Mouse (Mus musculus) forebrain, embryonic 16.5 days (tissue): ENCODE results near the gene Retreg3. TPM values are rescaled to one million over a fixed set of nuclear protein-coding genes. Genes with fewer than 3 reads are reported as not detected.
A peak's percentile ranks its signal among the peaks of the same experiment; 100 is the strongest.

Experiments used
- ATAC-seq: fragments of 200-750 bp; cut with Nextera tagmentation; 2 replicates; pipeline ENCODE4 v1.8.0; 2017; ENCODE audit warnings: mild to moderate bottlenecking, moderate library complexity
- H3K27ac ChIP-seq: fragments of 300-500 bp; sonication (generic); 2 replicates; pipeline ENCODE4 v1.5.1; 2014; ENCODE audit warnings: low read length, control low read depth
- H3K27me3 ChIP-seq: fragments of 300-500 bp; sonication (generic); replicated peaks from 2 replicates; pipeline ENCODE4 v1.6.1; 2014; ENCODE audit warnings: low read length; ENCODE audit not compliant: control insufficient read depth, insufficient read depth
- H3K36me3 ChIP-seq: fragments of 300-500 bp; sonication (generic); 2 replicates; pipeline ENCODE4 v1.6.1; 2014; ENCODE audit not compliant: control insufficient read depth, insufficient read depth
- H3K4me1 ChIP-seq: fragments of 300-500 bp; sonication (generic); replicated peaks from 2 replicates; pipeline ENCODE4 v1.6.1; 2014; ENCODE audit warnings: low read length; ENCODE audit not compliant: control insufficient read depth, insufficient read depth
- H3K4me2 ChIP-seq: fragments of 300-500 bp; sonication (generic); 2 replicates; pipeline ENCODE4 v1.6.1; 2014; ENCODE audit warnings: mild to moderate bottlenecking, low read length, control low read depth
- H3K4me3 ChIP-seq: fragments of 300-500 bp; sonication (generic); replicated peaks from 2 replicates; pipeline ENCODE4 v1.5.1; 2014; ENCODE audit warnings: mild to moderate bottlenecking, low read length, control low read depth
- H3K9ac ChIP-seq: fragments of 300-500 bp; sonication (generic); replicated peaks from 2 replicates; pipeline ENCODE4 v1.6.1; 2014; ENCODE audit warnings: low read depth, low read length, control low read depth
- H3K9me3 ChIP-seq: fragments of 300-500 bp; sonication (generic); 2 replicates; pipeline ENCODE4 v1.6.1; 2016; ENCODE audit warnings: low read length; ENCODE audit not compliant: control insufficient read depth
- WGBS: fragments of 180-500 bp; shearing (Covaris S2); extraction: QIAGEN DNeasy Blood & Tissue Kit; methylation state at CpG from one replicate; pipeline ENCODE4 v1.1.7; 2014; 5-methylcytosine and 5-hydroxymethylcytosine counted together
- polyA plus RNA-seq: library from polyadenylated mRNA; unstranded; fragments of >200 nt; fragmentation: Nextera tagmentation; extraction: Ambion mirVana; gene quantifications from 2 replicates; pipeline ENCODE4 v1.2.1, GENCODE M21; 2015

The Retreg3 gene
- polyA plus RNA-seq, 1 experiment from 2014 or later, result 25.2 TPM

DNA sequence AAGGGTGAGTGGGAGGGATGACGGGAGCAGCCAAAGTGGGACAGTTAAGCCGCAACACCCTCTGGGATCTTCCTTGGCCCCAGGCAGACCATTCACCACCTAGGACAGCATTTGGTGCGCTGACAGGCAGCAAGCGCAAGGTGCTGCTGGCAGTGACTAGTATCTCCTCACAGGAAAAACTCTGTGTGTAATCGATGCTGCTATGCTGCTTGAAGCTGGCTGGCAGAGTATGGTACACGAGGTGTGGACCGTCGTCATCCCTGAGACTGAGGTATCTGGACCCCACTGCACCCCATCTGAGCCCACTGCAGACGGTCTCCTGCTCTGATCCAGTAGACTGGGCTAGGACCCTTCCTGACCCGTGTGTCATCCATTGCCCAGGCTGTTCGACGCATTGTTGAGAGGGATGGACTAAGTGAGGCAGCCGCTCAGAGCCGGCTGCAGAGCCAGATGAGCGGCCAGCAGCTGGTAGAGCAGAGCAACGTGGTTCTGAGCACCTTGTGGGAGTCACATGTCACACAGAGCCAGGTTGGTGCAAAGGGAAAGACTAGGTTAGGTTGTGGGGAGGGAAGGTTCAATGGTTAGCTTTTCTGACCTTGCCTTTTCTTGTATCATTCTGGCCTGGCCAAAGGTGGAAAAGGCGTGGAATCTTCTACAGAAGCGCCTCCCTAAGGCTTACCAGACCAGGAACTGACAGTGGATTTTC is 33.9 kb downstream of the Retreg3 start:
- H3K9me3 ChIP-seq, result no peaks in the 10 kb centered on the region
- H3K27ac ChIP-seq, result no peak overlapping the region; the same call in 1 of the 2 replicates
- peaks cover 14% of the 10 kb centered on the region for H3K36me3 ChIP-seq
- no peak overlapping the region for H3K4me3 ChIP-seq
- no peak for ATAC-seq
- no peak overlapping the region for H3K9ac ChIP-seq
- peaks cover 3% of the 10 kb centered on the region for H3K27me3 ChIP-seq
- no peak overlapping the region for H3K4me2 ChIP-seq
- 93% methylated on average over 18 of the region's 18 CpGs for WGBS
- H3K4me1 ChIP-seq, result peaks cover 38% of the 10 kb centered on the region

- Histone ChIP-seq H3K4me2 (no peak overlapping the region), H3K9me3 (no peaks in the 10 kb centered on the region), H3K27ac (no peak overlapping the region), H3K9ac (no peak overlapping the region), H3K4me3 (no peak overlapping the region), H3K27me3 (peaks cover 13% of the 10 kb centered on the region), H3K36me3 (peaks cover 4% of the 10 kb centered on the region; the same call in 1 of the 2 replicates), H3K4me1 (peaks cover 38% of the 10 kb centered on the region)
- no peak for ATAC-seq
- WGBS, result 90% methylated on average over 12 of the region's 12 CpGs
Measured at GRCm38 (mm10) chr11:101084811-101085210, 34.9 kb downstream of the Retreg3 start.

DNA sequence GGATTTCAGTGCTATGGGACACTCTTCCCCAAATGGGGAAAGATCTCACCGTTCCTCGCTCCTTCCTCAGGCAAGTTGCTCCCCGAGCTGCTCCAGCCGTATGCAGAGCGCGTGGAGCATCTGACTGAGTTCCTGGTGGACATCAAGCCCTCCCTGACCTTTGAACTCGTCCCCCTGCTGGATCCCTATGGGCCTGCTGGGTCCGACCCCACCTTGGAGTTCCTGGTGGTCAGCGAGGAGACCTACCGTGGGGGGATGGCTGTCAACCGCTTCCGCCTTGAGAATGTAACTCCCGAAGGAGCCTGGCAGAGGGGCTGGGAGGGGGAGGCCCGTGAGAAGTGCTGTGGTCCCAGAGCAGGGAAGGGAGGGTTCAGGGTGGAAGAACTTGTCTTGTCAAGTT is 35.4 kb downstream of the Retreg3 start:
- Histone ChIP-seq H3K4me2 (no peak overlapping the region), H3K9me3 (no peaks in the 10 kb centered on the region), H3K9ac (no peak overlapping the region), H3K27me3 (peaks cover 18% of the 10 kb centered on the region), H3K4me3 (no peak overlapping the region), H3K4me1 (peaks cover 38% of the 10 kb centered on the region), H3K27ac (no peak overlapping the region), H3K36me3 (no peaks in the 10 kb centered on the region; the same call in 1 of the 2 replicates)
- WGBS, result 85% methylated on average over 14 of the region's 14 CpGs
- no peak for ATAC-seq

- H3K4me3 ChIP-seq, result peak overlapping the region; percentile 91
- WGBS, result 30% methylated on average over 19 of the region's 19 CpGs
Measured at GRCm38 (mm10) chr11:101083083-101083697, 36.5 kb downstream of the Retreg3 start.

GRCm38 (mm10) chr11:101082208-101083082 is 37.2 kb downstream of the Retreg3 start, which contains the start of gene Coasy:
Coasy (plus strand) TSS chr11:101082565.
- ATAC-seq, result peak; percentile 93
- Histone ChIP-seq H3K27ac (peak within 1 kb of the TSS; percentile 94), H3K36me3 (no peaks in the 10 kb centered on the region), H3K4me1 (peaks cover 26% of the 10 kb centered on the region), H3K27me3 (peaks cover 36% of the 10 kb centered on the region), H3K9ac (peak within 1 kb of the TSS; percentile 94), H3K4me2 (peak within 1 kb of the TSS; percentile 100), H3K4me3 (peak within 1 kb of the TSS; percentile 91), H3K9me3 (no peaks in the 10 kb centered on the region)
- under 1% methylated on average over 51 of the region's 51 CpGs for WGBS

More at GRCm38 (mm10) chr11:101083083-101083697, 36.5 kb downstream of the Retreg3 start:
- peak overlapping the region; percentile 94 for H3K27ac ChIP-seq
- H3K9me3 ChIP-seq, result no peaks in the 10 kb centered on the region
- H3K27me3 ChIP-seq, result peaks cover 29% of the 10 kb centered on the region
- no peaks in the 10 kb centered on the region for H3K36me3 ChIP-seq
- H3K4me2 ChIP-seq, result peak overlapping the region; percentile 100
- no peak for ATAC-seq
- H3K4me1 ChIP-seq, result peaks cover 33% of the 10 kb centered on the region
- peak overlapping the region; percentile 94 for H3K9ac ChIP-seq

- peaks cover 24% of the 10 kb centered on the region for H3K4me1 ChIP-seq
- ATAC-seq, result no peak
- H3K36me3 ChIP-seq, result no peaks in the 10 kb centered on the region
- no peaks in the 10 kb centered on the region for H3K9me3 ChIP-seq
- H3K27ac ChIP-seq, result peak overlapping the region; percentile 94
- H3K4me3 ChIP-seq, result peak overlapping the region; percentile 91
- 4% methylated on average over 10 of the region's 10 CpGs for WGBS
- H3K4me2 ChIP-seq, result peak overlapping the region; percentile 100
- peak overlapping the region; percentile 94 for H3K9ac ChIP-seq
- peaks cover 40% of the 10 kb centered on the region for H3K27me3 ChIP-seq
Measured at GRCm38 (mm10) chr11:101081659-101082058, 38.0 kb downstream of the Retreg3 start.

DNA sequence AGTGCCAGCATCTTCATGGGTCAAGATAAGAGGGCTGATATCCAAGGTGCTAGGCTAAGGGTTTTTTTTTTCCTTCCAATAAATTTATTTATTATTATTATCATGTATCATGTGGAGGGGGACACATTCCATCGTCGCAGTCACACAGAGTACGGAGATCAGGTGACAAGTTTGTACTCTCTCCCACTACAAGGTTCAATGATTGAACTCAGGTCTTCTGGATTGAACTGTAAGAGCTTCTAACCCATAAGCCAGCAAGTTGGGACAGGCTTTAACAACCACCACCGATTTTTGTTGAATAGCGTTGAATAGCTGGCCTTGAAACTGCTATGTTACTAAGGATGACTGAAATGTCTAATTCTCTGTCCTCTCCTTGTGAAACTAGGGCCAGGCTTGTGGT is 39.3 kb downstream of the Retreg3 start:
- Histone ChIP-seq H3K27me3 (peaks cover 40% of the 10 kb centered on the region), H3K36me3 (no peaks in the 10 kb centered on the region), H3K4me1 (peaks cover 16% of the 10 kb centered on the region), H3K9me3 (no peaks in the 10 kb centered on the region), H3K9ac (no peak overlapping the region), H3K4me3 (no peak overlapping the region), H3K4me2 (no peak overlapping the region), H3K27ac (no peak overlapping the region)
- WGBS, result 60% methylated on average over 5 of the region's 5 CpGs
- no peak for ATAC-seq

DNA sequence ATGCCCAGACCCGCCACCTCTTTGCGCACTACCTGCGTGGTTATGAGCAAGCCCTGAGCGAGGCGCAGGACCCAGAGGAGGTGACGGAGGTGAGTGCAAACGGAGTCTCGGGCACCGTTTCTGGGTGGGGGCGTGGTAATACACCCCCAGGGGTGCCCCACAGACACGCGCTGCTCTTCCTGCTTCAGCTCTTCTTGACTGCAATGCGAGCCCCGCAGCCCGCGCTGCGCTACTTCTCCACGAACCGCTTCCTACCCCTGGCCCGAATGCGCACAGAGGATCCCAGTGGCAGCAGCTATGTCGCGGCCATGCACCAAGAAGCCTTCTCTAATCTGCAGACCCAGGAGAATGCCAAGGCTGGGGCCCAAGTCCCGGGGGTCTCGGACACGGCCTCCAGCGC is 39.9 kb downstream of the Retreg3 start:
- H3K27me3 ChIP-seq, result peaks cover 40% of the 10 kb centered on the region
- H3K4me2 ChIP-seq, result no peak overlapping the region
- no peak overlapping the region for H3K4me3 ChIP-seq
- ATAC-seq, result no peak
- WGBS, result 1% methylated on average over 27 of the region's 27 CpGs
- no peaks in the 10 kb centered on the region for H3K36me3 ChIP-seq
- no peak overlapping the region for H3K9ac ChIP-seq
- no peaks in the 10 kb centered on the region for H3K9me3 ChIP-seq
- no peak overlapping the region for H3K27ac ChIP-seq
- peaks cover 16% of the 10 kb centered on the region for H3K4me1 ChIP-seq

DNA sequence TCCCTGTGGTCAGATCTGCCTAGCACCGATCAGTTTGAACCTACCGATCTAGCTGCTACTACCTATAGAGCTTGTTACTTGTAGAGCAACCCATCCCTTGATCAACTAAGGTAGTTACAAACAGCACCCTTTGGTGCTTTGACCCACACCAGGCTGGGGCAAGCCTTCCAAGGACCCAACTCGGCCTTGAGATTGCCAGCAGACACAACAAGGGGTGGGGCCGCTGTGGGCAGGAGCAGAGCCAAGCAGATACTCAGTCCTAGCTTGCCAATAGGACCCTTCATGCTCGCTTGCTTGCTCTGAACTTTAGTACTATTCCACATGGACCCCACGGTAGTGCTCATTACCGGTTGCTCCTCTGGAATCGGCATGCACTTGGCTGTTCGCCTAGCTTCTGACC is 41.6 kb downstream of the Retreg3 start, which contains the start of gene Hsd17b1:
Gene Hsd17b1, plus strand, starts transcription at position 291 of the 400 bp plus-strand sequence.
- 69% methylated on average over 9 of the region's 9 CpGs for WGBS
- Histone ChIP-seq H3K27ac (no peak within 1 kb of the TSS), H3K4me2 (no peak within 1 kb of the TSS), H3K4me1 (peaks cover 7% of the 10 kb centered on the region), H3K36me3 (no peaks in the 10 kb centered on the region), H3K4me3 (no peak within 1 kb of the TSS), H3K9ac (no peak within 1 kb of the TSS), H3K27me3 (peaks cover 40% of the 10 kb centered on the region), H3K9me3 (no peaks in the 10 kb centered on the region)
- ATAC-seq, result no peak
